22 mouse cellular contexts compared by ENCODE assay signal in the genomic region with DNA sequence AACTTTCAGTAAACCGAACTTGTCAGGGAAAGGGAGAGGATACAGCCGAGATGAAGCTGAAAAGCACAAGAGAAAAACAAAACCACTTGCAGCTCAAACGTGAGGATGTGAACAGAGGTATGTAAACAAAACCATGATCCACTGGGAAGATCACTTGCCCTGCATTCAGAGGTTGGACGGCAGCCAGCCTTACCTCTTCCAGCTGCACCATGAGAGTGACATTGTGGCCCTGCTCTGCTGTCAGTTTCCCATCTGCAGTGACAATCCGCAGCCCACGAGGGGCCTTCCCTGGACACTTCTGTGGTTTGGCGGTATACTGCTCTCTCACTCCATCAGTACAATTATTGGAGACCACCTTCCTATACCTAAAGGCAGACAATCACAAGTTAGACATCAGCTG.
DNase-seq lines count a peak whose midpoint lies in the region; ATAC-seq lines count a peak whose summit lies in the region.
"Had no signal": no experiment of that assay in that cellular context is flagged by ENCODE, and none has a peak within 500 bp of the region (broad histone marks: within the 10 kb centered on the region; RNA-seq: fewer than 3 reads in every experiment).

No protein-coding gene starts in this region.

- no peak overlapping the region for H3K4me2 ChIP-seq in midbrain, embryonic 14.5 days (ENCODE audit: low read length)
- no peak overlapping the region for H3K4me2 ChIP-seq in midbrain, embryonic 13.5 days (replicated peaks)
- H3K4me2 ChIP-seq: embryonic facial prominence, embryonic 13.5 days; forebrain, embryonic 13.5 days; heart, embryonic 12.5 days had no signal

- ATAC-seq in midbrain, embryonic 14.5 days (ENCODE audit: low FRiP score, low TSS enrichment) = no peak
- no peak for ATAC-seq in midbrain, embryonic 13.5 days
- ATAC-seq: CD4-positive, CD25-positive, alpha-beta regulatory T cell, adult 4 months; forebrain, embryonic 13.5 days; forebrain, postnatal 0 days; hindbrain, embryonic 16.5 days; inflammation-experienced regulatory T-cells, adult 6 months had no signal

- H3K36me3 ChIP-seq in midbrain, embryonic 14.5 days (ENCODE audit: control insufficient read depth, insufficient read depth, low read length) = no peaks in the 10 kb centered on the region
- no peaks in the 10 kb centered on the region for H3K36me3 ChIP-seq in midbrain, embryonic 13.5 days
- H3K36me3 ChIP-seq: embryonic facial prominence, embryonic 13.5 days; G1E; heart, embryonic 12.5 days had no signal

- no peaks in the 10 kb centered on the region for H3K9me3 ChIP-seq in midbrain, embryonic 14.5 days (ENCODE audit: control insufficient read depth, low read length)
- H3K9me3 ChIP-seq in midbrain, embryonic 13.5 days = no peaks in the 10 kb centered on the region
- H3K9me3 ChIP-seq: embryonic facial prominence, embryonic 13.5 days; forebrain, embryonic 13.5 days; heart, embryonic 12.5 days had no signal

- WGBS in midbrain, embryonic 14.5 days = 44% methylated on average over 7 of the region's 7 CpGs
- WGBS in midbrain, embryonic 13.5 days = 40% methylated on average over 7 of the region's 7 CpGs

- H3K4me3 ChIP-seq in midbrain, embryonic 14.5 days (replicated peaks; ENCODE audit: low read depth, low read length) = no peak overlapping the region
- no peak overlapping the region for H3K4me3 ChIP-seq in midbrain, embryonic 13.5 days (replicated peaks)
- H3K4me3 ChIP-seq: embryonic facial prominence, embryonic 13.5 days; forebrain, embryonic 13.5 days; gastrocnemius, adult 2 months; heart, embryonic 12.5 days had no signal

- no peaks in the 10 kb centered on the region for H3K27me3 ChIP-seq in midbrain, embryonic 14.5 days (ENCODE audit: control insufficient read depth, insufficient read depth, low read length)
- H3K27me3 ChIP-seq in midbrain, embryonic 13.5 days = no peaks in the 10 kb centered on the region
- H3K27me3 ChIP-seq: embryonic facial prominence, embryonic 13.5 days; forebrain, embryonic 13.5 days; heart, embryonic 12.5 days had no signal

- H3K9ac ChIP-seq in midbrain, embryonic 14.5 days (replicated peaks; ENCODE audit: low read length) = no peak overlapping the region
- no peak overlapping the region for H3K9ac ChIP-seq in midbrain, embryonic 13.5 days (replicated peaks)
- H3K9ac ChIP-seq: embryonic facial prominence, embryonic 13.5 days; forebrain, embryonic 13.5 days; forebrain, postnatal 0 days; heart, embryonic 12.5 days had no signal

- H3K4me1 ChIP-seq in midbrain, embryonic 14.5 days (ENCODE audit: control insufficient read depth, insufficient read depth, low read length) = peaks cover 19% of the 10 kb centered on the region
- H3K4me1 ChIP-seq in midbrain, embryonic 13.5 days (replicated peaks) = peaks cover 20% of the 10 kb centered on the region
- H3K4me1 ChIP-seq: embryonic facial prominence, embryonic 13.5 days had no signal

- H3K27ac ChIP-seq in midbrain, embryonic 14.5 days (replicated peaks; ENCODE audit: low read depth, low read length) = no peak overlapping the region
- H3K27ac ChIP-seq in midbrain, embryonic 13.5 days = no peak overlapping the region; the same call in 1 of the 2 replicates
- H3K27ac ChIP-seq: embryonic facial prominence, embryonic 13.5 days; forebrain, embryonic 13.5 days; gastrocnemius, adult 2 months had no signal

- DNase-seq in cerebellum, postnatal 10 days = peak; percentile 10 to 29
- DNase-seq in cerebellum, adult 11-12 months = no peak
- peak; percentile 6 for DNase-seq in kidney, postnatal 10 days
- no peak for DNase-seq in kidney, postnatal 14 days
- DNase-seq in midbrain, embryonic 14.5 days = peak; percentile 29
- no peak for DNase-seq in ovary, postnatal 36 days (ENCODE audit: low spot score)
- DNase-seq: adrenal gland, postnatal 10 days; B cell, adult 2 months; cerebellum, adult 18-20 months; cerebellum, adult 9-11 months; embryo, embryonic 11 days; forebrain, postnatal 0 days; gastrocnemius, adult 2 months; gastrocnemius, postnatal 25 days had no signal

Comparison
In these comparisons a context has a peak if more than half of its experiments do, and no peak if none do; other contexts are left out.
1. DNase-seq: peak in cerebellum, postnatal 10 days (2 of 2), kidney, postnatal 10 days (single experiment) and midbrain, embryonic 14.5 days (single experiment); none in cerebellum, adult 11-12 months (single experiment), kidney, postnatal 14 days (single experiment) and ovary, postnatal 36 days (single experiment).